Mouse (Mus musculus) neutrophil, adult 5-6 weeks (primary cell): ENCODE results near the gene Cyp2g1. TPM values are rescaled to one million over a fixed set of nuclear protein-coding genes. Genes with fewer than 3 reads are reported as not detected.
"Not testable (repeated sequence)": the region's sequence is repeated elsewhere in the genome, so short reads cannot be mapped to it uniquely, and the experiment has no call there.

Source experiments
- ATAC-seq: fragments of 151-379, 151-347 bp; 2 replicates; pipeline ENCODE4 v1.8.0; 2017; ENCODE audit warnings: mild to moderate bottlenecking, moderate TSS enrichment; ENCODE audit not compliant: insufficient number of reproducible peaks, poor library complexity, low FRiP score, severe bottlenecking; ENCODE audit errors: extremely low read depth
- total RNA-seq: library from RNA; stranded (forward); fragments of 200-1000 nt; gene quantifications from 2 replicates; pipeline ENCODE4 v1.2.3, GENCODE M21; 2017

Cyp2g1 gene
- not detected in 2 replicates for total RNA-seq

- ATAC-seq: no peak
These were observed at the start of gene Cyp2g1 for GRCm38 (mm10) chr7:26808592-26808991. Gene Cyp2g1, plus strand, starts transcription at chr7:26808892.

GRCm38 (mm10) chr7:26767084-26767483 lies 41.6 kb upstream of the Cyp2g1 start:
- ATAC-seq: no peak

GRCm38 (mm10) chr7:26769881-26770470 lies 38.7 kb upstream of the Cyp2g1 start:
- ATAC-seq: no peak

- ATAC-seq: no peak
These were observed 35.7 kb upstream of the Cyp2g1 start for GRCm38 (mm10) chr7:26772866-26773586.

- ATAC-seq: no peak
These were observed 32.8 kb upstream of the Cyp2g1 start for GRCm38 (mm10) chr7:26775866-26776265.

- no peak for ATAC-seq
These were observed 30.9 kb upstream of the Cyp2g1 start for GRCm38 (mm10) chr7:26777806-26778205.

- no peak for ATAC-seq
These were observed 30.2 kb upstream of the Cyp2g1 start for GRCm38 (mm10) chr7:26778474-26778873.

GRCm38 (mm10) chr7:26779799-26780416 lies 28.8 kb upstream of the Cyp2g1 start:
- peak; percentile 66; the same call in 1 of the 2 replicates for ATAC-seq

- ATAC-seq: no peak
These were observed 28.2 kb upstream of the Cyp2g1 start for GRCm38 (mm10) chr7:26780510-26780909.

GRCm38 (mm10) chr7:26780998-26781766 lies 27.5 kb upstream of the Cyp2g1 start:
- no peak for ATAC-seq

- no peak for ATAC-seq
These were observed 26.9 kb upstream of the Cyp2g1 start for GRCm38 (mm10) chr7:26781767-26782131.

GRCm38 (mm10) chr7:26783163-26783562 lies 25.5 kb upstream of the Cyp2g1 start:
- ATAC-seq: no peak

GRCm38 (mm10) chr7:26786013-26786412 lies 22.7 kb upstream of the Cyp2g1 start:
- ATAC-seq: not testable (repeated sequence)

GRCm38 (mm10) chr7:26789984-26790383 lies 18.7 kb upstream of the Cyp2g1 start:
- ATAC-seq: no peak

GRCm38 (mm10) chr7:26800104-26800503 lies 8.6 kb upstream of the Cyp2g1 start:
- no peak for ATAC-seq

- ATAC-seq: no peak
These were observed 7.7 kb upstream of the Cyp2g1 start for GRCm38 (mm10) chr7:26800996-26801395.

GRCm38 (mm10) chr7:26831556-26832292 lies 23.0 kb downstream of the Cyp2g1 start:
- ATAC-seq: not testable (repeated sequence)

- not testable (repeated sequence) for ATAC-seq
These were observed 24.0 kb downstream of the Cyp2g1 start for GRCm38 (mm10) chr7:26832668-26833067.

GRCm38 (mm10) chr7:26835059-26835458 lies 26.4 kb downstream of the Cyp2g1 start, which contains the start of gene Cyp2a5:
Gene Cyp2a5, plus strand, starts transcription at chr7:26835305.
- ATAC-seq: not testable (repeated sequence)
